Mouse (Mus musculus): ENCODE data around the gene Ybx2.
"Not testable (repeated sequence)": the region's sequence is repeated elsewhere in the genome, so short reads cannot be mapped to it uniquely, and the experiment has no call there.

Ybx2 gene

DNA sequence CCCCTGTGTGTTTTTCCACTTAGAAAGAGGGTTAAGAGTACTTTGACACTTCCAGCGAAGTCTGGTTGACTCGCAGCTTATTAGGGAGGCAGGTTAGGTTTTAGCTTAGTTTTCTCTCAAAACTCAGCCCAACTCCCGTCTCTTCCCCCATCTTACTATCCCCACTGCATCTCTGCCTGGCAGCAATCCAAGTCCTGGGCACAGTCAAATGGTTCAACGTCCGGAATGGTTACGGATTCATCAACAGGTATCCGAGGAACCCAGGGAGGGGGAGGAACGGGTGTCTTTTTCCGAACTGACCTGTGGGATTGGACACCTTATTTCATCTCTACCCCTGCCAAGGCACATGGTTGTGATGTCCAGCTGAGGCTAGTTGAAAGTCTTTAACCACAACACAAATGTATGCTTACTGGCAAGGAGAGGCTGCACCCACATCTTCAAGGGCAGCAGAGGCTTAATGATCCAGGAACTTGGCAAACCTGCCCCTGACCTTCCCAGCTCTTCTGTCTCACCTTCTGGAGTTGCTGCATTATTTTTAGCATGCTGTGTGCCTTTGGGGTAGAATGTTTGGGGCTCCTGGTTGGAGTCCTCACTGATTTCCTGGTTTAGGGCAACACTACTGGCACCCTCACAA is 1.2 kb downstream of the Ybx2 start:
- DNase-seq, result no peak

DNA sequence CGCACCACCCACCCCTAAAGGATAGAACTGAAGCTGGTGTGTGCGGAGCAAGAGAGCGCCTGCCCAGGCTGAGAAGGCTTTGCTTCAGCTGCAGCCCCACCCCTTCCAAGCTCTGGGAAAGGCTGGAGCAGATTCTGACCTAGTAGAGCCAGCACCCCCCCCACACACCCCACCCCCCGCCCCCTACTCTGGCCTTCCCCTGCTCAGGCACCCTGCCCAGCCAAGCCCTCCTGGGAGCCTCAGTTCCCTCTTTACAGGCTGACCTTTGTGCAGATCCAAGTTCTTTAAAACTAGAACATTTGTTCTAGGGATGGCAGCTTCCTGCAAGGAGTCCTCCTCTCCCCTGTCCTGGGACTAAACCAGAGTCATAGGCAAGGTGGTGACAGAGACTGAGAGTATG is 1.8 kb downstream of the Ybx2 start:
- no peak for DNase-seq

DNA sequence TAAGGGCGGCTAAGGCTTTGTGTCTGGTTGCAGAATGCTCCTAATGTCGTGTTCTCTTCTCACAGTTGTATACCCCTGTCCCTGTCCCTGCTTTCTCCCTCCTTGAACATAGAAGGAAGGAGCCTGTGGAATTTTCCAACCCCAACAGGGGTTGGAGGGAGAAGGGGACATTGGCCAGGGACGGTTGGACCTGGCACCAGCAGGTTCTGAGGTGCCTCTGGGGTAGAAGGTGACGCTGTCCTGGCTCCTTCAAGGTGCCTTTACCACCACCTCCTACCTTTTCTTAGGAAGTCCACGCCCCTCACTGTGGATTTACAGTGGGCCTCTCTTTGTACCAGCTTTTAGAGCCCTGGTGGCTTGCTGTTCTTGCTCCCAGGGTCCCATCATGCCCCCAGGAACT is 2.2 kb downstream of the Ybx2 start:
- no peak for DNase-seq

DNA sequence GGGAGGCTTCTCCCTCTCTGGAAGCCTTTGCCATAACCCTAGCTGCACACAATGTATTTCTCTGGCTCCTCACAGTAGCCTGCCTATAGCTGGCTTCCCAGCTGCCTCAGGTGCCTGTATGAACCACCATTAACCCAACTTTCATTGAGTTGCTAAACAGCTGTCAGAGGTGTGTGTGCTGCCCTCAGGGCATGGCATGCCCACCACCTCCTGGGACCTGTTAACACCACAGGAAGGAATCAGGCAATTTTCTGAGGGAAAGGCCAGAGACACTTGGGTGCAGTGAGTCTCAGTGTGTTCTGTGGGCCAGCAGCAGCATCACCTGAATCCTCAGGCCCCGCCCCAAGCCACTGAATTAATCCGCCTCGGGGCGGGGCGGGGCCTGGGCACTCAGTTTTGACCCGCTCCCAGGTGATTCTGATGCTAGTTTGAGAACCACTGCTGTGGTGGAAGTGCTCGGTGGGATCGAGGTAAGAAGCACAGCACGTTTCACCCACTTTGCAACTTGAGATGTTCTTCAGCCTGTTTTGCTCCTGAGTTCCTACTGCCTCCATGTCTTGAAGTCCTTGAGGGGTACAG is 2.9 kb downstream of the Ybx2 start:
- no peak for DNase-seq

DNA sequence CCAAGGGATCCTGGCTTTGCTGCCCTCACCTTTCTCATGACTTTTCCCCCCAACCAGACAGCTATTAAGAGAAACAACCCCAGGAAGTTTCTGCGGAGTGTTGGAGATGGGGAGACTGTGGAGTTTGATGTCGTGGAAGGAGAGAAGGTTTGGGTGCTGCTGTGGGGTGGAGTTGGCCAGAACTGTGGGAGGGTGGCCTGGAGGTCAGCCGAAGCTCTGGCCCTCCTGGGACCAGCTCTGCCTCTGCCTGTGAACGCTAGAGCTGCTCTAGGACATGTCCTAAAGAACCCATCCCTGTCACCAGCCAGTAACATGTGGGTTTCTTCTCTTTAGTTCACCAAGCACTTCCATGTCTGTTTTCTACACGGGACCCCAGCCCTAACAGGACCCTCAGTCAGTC is 3.6 kb downstream of the Ybx2 start:
- no peak for DNase-seq

DNA sequence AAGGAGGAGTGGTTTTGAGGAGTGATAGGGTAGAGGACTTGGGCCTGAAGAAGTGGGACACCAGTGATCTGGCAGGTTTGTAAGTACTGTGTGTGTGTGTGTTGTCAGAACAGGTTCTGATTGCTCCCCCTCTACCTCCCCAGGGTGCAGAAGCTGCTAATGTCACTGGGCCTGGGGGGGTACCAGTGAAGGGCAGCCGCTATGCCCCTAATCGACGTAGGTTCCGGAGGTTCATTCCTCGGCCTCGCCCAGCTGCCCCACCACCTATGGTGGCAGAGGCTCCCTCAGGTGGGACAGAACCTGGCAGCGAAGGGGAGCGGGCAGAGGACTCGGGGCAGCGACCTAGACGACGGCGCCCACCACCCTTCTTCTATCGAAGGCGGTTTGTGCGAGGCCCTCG is 4.1 kb downstream of the Ybx2 start:
- no peak for DNase-seq

DNA sequence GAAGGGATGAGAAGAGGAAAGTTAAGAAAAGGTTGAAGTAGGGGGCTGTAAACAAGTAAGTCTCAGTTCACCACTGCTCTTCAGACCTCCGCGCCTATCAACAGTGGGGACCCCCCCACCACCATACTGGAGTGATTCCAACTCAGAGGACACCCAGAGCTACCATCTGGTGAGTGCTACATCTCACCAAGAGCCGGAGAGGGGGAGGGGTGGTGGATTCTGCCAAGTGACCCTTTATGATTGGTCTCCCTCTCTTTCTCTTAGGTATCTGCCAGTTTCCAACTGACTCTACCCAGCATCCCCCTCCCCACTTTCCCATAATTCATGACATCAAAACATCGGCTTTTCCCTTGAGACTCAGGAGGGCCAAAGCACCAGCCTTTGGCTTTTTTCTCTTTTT is 5.4 kb downstream of the Ybx2 start:
- no peak for DNase-seq

DNA sequence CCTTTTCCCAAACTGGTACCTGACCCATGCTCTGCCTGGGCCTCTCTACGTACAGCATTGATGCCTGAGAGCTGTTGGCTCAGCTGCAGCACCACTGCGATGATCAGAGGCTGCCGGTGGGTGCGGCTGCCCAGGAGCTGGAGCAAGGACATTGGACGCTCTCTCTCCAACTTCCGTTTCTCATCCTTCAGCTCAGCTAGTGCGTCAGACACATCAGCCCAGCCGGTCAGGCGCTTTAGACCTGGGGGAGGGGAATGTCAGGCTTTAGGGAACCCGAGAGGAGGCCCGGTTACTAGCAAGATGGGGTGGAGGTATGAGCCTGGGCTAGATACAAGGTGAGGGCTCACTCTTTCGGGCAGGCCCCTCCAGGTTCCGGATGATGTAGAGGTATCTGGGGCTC is 9.6 kb downstream of the Ybx2 start:
- DNase-seq, result no peak

DNA sequence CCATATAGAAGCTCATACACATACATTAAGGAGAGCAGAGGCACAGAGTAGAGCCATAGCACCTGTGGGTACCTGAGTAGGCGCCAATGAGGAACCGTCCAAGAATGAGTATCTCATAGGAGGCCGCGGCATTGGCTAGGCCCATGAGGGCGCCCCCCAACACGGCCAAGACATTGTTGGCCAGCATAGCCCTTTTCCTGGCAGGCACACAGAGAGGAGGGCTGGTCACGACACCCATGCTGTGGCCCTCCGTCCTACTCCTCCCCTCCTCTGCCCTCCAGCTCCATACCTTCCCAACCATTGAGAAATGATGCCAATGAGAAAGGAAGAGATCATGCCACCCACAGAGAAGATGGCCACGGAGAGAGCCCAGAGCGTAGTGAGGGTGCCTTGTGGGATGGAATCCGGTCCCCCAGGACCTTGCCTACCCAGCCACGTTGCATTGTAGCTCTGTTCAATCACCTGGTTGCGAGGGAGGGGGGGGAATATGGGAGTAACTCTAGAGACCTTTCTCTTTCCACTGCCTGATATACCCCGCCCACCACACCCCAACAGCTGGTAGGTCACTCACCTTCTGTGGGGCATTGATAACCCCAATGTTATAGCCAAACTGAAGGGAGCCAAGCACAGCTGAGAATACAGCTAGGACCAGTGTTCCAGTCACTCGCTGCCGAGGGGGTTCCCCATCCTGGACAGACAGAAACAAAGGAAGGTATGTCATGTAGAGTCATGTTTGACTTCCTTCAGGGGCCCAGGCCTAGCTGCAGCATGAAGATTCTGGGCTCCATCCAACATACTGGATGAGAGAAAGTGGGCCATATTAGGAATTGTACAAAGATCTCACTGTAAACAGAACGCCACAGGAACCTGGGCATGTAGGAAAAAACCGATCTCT is 10.6 kb downstream of the Ybx2 start:
- no peak for DNase-seq

DNA sequence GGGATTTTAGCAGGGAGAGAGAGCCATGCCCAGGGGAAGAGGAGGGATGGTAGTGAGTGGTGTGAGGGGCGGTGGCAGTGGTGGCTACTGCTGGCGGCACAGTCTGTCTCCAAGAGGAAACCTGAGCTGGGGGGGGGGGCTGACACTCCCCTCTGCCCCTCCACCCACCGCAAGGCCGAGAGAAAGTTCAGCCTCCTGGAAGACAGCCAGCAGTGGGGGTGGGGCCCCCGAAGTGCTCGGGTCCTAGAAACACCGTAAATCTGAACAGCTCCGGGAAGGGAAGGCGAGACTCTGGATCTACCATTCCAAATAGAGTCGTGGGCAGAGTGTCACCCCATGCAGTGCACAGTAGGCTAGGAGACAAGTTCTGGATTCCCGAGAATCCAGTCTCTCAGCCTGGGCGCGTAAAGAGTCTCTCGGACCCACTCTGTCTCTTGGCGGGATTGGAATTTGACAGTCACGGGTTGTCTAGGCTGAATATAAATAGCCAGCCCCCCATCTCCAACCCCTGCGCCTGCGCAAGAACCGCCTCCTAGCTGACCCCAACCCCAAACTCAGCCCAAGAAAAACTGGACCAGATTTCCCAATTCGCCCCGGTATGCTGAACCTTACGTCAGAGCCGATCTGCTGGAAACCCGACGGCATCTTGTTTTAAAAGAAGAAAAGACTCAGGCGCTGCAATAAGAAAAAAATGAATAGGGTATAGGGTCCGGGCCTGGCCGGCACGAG is 11.9 kb downstream of the Ybx2 start:
- no peak for DNase-seq

DNA sequence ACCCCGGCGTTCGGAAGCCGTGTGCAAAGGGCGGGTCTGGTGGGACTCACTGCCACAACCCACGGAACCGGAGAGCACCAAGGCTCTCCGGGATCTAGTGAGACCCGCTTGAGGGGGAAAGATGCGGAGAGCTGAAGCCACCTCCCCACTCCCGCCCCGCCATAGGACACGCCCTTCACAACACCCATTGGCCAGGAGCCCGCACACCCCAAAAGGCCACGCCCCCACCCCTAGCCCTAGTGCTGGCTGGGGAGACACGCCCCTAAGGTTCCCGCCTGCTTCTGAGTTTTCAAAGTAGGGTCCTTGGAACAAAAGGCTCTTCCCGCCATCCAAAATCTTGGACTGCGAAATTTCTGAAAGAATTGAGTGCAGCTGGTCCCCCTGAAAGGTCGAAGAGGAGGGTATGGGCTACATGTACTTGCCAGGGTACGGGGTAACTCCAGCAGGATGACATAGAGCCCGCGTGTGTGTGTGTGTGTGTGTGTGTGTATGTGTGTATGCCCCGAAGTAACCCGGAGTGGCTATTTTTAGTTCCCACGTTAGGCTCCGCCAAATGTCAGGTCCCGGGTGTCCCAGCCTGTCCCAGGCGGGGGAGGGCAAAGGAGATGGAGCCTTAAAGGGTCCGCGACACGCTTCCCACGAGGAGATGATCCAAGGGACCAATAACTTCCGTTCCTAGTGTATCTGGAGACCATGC is 12.6 kb downstream of the Ybx2 start, which contains the start of gene Slc2a4:
Slc2a4 (minus strand) TSS at position 123 of the 697 bp plus-strand sequence.
- peak; percentile 42 for DNase-seq

DNA sequence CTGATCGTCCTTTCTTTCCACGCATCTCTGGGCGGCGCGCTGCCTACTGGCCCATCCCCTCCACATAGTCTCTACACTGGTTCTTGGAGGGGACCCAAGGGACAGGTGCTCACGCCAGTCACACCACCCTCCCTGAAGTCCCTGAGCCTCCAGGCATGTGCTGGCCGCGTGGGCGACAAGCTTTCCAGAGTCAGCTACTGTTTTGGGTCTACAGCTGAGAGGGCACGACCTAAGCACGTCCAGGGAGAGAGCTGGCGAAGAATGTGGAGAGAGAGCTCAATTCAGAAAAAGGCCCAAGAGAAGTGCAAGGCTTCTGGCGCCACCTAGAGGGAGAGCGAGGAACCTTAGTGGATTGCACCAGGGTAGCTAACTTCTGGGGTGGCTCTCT is 13.2 kb downstream of the Ybx2 start:
- peak; percentile 70 for DNase-seq

DNA sequence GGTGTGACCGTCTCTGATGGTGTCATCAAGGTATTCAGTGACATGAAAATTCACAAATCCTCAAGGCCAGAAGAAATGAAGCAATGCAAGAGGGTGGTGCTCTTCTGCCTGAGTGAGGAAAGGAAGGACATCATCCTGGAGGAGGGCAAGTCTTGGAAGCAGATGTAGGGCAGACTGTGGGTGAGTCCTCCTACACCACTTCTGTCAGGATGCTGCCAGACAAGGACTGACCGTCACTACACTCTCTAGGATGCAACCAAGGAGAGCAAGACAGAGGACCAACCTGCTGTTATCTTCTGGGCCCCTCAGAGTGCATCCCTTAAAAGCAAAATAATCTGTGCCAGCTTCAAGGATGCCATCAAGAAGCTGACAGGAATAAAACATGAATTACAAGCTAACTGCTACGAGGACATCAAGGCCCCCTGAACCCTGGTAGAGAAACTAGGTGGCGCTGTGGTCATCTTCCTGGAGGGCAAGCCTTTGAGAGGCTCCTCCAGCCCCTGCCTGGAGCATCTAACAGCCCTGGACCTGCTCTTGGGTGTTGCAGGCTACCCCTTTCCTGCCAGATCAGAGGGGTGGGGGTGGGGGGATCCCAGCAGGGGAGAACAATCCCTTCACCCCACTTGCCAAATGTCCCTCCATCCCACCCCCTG is 15.3 kb downstream of the Ybx2 start:
- no peak for DNase-seq

DNA sequence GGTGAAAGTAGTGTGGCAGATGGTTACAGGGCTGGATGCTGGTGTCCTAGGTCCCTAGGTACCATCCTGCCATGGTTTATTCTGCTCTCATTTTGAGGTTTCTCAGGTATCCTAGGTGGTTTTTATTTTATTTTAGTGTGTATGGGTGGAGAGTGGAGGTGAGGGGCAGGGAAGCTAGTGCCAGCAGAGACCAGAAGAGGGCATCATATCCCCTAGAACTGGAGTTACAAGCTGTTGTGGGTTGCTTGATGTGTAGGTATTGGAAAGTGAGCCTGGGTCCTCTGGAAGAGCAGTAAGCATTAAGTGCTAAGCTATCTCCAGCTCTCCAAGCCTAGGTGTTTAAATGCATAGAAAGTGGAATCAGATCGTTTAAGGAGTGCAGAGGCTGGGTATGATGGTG is 16.7 kb downstream of the Ybx2 start:
- DNase-seq, result no peak

DNA sequence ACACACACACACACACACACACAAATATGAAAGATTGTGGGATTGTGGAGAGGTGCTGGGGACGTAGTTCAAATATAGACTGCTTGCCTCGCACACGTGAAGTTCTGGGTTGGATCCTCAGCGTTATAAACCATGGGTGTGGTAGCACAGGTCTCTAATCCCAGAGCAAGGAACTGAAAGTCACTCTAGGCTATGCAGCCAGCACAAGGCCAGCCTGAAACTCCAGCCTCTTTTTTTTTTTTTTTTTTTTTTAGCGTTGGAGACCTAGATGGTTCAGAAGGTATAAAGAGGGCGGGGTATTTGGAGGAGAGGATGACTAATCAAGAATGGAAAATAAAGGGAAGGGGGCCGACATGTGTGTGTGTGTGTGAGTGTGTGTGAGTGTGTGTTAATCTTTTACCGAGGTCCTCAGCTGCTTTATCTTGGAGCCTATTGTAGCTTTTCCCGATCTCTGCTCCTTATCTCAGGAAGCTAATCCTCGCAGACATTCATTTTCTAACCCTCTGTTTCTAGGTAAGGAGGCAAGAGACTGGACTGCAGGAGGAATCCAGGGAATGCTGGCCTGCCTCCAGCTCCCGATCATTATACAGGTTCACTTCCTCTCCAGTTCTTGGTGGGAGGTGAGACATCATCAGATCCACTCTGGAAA is 17.8 kb downstream of the Ybx2 start:
- no peak for DNase-seq

DNA sequence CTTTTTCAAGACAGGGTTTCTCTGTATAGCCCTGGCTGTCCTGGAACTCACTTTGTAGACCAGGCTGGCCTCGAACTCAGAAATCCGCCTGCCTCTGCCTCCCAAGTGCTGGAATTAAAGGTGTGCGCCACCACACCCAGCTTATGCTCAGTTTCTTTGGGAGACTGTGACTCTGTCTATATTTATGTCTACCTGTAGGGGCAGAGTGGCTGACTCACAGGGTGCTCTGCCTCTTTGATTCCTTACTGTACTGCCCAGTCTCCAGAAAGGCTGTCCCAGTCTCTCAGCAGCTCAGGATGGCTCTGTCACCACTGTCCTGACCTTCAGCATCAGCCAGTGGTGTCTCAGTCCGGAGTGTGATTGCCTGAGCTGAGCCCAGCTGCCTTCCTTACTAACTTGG is 20.0 kb downstream of the Ybx2 start:
- not testable (repeated sequence) for DNase-seq

DNA sequence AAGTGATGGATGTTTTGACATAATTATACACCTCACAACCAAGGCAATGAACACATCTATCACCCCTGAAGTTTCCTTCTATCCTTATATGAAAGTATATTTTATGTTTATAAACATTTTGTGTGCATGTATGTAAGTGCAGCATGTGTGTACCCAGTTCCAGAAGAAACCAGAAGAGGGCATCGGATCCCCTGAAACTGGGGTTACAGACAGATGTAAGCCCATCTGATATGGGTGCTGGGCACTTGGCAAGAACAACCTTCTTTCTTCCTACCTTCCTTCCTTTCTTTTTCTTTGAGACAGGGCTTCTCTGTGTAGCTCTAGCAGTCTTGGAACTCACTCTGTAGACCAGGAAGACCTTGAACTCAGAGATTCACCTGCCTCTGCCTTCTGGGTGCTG is 20.6 kb downstream of the Ybx2 start:
- no peak for DNase-seq

DNA sequence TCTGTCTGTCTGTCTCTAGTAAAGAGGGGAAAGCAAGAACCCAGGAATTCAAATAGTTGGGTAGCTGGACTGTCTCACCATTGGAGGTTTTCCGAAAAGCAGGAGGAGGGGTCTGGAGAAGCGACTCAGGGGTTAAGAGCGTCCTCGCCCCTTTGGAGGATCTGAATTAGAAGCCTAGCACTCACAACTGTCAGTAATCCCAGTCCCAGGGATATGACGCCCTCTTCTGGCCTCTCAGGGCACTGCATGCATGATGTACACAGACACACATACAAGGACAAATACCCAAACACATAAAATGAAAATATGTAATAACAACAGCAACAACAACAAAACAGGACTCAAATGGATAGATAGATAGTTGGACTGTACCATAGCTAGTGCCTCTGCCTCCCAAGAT is 25.0 kb downstream of the Ybx2 start:
- DNase-seq, result no peak

DNA sequence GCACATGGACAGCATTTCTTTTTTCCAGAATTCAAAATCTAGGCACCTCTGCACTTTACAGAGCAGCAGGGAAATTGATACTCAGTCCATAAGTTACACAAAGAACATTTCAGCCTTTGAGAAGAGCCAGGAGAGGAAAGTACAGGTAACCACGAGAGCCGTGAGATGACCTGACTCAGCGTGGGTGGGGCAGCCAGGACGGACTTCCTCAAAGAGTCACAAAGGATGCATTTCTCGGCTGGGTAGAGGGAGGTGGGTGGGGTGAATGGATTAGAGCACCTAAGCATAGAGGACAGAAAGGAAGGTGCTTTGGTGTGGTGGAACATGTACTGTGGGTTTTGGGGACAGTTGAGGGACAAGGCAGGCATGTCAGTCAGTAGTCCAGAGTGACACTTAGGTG is 26.2 kb downstream of the Ybx2 start:
- no peak for DNase-seq

DNA sequence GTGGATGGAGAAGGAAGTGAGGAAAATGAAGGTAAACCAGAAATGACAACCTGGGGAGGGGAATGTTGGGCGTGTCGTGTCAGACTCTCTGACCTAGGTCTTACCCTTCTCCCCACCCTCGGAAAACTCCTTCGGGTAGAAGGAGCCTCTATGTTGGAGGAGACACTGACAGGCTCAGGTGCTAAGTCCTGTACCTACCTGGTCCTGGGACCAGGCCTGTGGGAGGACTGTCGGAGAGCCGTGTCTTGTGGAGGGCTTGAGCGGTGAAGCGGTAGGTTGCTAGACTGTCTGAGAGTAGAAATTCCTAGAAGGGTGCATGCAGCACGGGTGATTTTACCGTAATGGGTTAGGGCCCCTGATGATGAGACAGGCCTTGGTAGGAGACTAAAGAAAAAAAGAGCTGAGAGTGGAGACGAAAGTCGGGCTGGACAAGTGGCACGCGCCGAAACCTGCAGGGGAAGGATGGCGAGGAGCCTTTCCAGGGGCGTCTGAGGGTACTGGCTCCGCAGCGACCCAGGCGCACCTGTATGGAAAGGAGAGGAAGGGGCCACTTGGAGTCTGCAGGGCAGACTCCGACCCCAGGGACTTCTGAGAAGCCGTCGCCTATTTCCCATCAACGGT is 29.2 kb downstream of the Ybx2 start, which contains the start of gene Cldn7:
Cldn7 (plus strand) TSS at position 130 of the 621 bp plus-strand sequence.
- no peak for DNase-seq
